Mouse (Mus musculus) leukemia stem cell, adult 10-12 weeks (primary cell): Measurements from ENCODE around the gene Klk13. TPM values are rescaled to one million over a fixed set of nuclear protein-coding genes. Genes with fewer than 3 reads are reported as not detected.

Source experiments
- polyA plus RNA-seq: library from polyadenylated mRNA; stranded (reverse); fragments of >175 nt; gene quantifications from 2 replicates; pipeline ENCODE4 v1.2.3, GENCODE M21; 2012; ENCODE audit warnings: low replicate concordance

Gene Klk13
- not detected in 2 replicates for polyA plus RNA-seq

DNA sequence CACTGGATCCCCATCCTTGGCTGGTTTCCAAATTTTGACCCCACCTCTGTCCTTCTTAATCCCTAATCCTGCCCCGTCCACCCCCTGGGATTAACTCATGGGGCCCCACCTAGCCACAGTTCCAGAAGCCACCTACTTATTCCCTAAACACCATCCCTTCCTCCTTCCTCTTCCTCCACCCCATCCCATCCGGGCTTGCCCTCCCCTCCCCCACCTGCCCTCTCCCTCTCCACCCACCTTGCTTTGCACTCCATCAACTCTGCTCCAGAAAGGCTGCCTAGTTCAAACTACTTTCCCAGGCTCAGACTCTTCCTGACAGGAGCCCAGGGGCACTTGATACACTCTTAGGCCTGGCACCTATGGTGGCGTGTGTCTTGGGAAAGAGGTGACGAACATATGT, at the start of gene Klk13:
Gene Klk13 (plus strand): TSS at position 301 of the 400 bp plus-strand sequence.

DNA sequence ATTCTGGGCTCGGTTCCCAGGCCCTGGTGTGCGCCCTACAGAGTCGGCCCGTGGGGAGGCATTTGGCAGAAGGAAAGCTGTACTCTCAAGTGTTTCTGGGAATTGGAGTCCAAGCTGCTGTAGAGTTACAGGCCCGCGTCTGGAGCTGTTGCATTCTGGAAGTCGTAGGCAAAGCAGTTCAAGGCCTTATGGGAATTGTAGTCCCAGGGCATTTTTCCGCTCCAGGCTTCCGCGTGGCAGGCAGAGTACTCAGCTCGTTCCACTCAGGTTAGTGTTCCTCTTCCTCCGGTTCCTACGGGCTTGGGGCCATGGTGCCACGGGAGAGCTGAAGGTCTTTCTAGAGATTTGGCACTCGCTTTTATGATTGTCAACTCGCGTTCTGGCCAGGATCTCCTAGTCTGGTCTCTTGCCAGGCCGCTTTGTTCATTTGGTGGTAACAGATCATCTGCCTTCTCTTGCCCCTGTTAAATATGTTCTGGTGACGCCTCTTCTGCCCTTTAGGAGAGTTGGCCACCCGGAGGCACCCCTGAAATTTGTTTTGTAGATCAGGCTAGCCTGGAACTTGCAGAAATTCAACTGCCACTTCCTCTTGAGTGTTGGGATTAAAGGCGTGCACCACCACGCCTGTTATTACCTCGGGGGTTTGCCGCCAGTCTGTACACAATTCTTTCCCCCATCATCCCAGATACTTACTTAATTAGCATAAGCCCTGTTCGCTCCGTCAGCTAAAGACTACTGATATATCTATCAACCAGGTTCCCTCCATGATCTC, 40.4 kb upstream of the Klk13 start, which contains the start of gene Ctu1:
Gene Ctu1 (plus strand): TSS at position 208 of the 772 bp plus-strand sequence.

GRCm38 (mm10) chr7:43690118-43690517, 22.2 kb upstream of the Klk13 start, which contains the start of gene Klk14:
Gene Klk14 (plus strand): TSS chr7:43690418.

GRCm38 (mm10) chr7:43768597-43768996, 56.2 kb downstream of the Klk13 start, which contains the start of gene Klk12:
Gene Klk12 (plus strand): TSS chr7:43768897.

DNA sequence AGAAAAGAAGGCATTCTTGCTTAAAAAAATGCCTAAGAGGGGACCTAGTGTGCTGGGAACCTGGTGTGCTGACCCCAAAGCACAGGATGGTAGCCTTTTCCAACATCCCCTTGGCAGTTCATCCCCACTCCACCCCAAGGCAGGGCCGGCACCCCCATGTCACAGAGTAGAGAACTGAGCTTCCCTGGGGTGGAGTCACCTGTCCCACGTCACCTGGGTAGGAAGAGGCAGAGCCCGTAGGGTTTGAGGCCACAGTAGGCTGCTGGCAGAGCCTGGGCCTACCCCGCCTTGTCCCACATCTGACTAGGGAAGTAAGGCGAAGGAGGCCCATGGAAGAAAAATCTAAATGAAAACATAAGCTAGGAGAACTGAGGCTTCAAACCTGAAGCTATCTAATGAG, 62.0 kb downstream of the Klk13 start, which contains the start of gene Klk11:
Gene Klk11 (plus strand): TSS at position 241 of the 400 bp plus-strand sequence.

Other genes starting within 250 kb of the Klk13 start
- gene Vsig10l, start 249.4 kb upstream of the Klk13 start, polyA plus RNA-seq = 2.8 and 6.4 TPM in 2 replicates
- gene Iglon5, start 222.5 kb upstream of the Klk13 start, polyA plus RNA-seq = 0.59 TPM in 1 of 2 replicates, not detected in the other
- gene 4931406B18Rik, start 206.6 kb upstream of the Klk13 start, polyA plus RNA-seq = not detected in 2 replicates
- 5.2 and 7.8 TPM in 2 replicates for gene Cd33, start 168.1 kb upstream of the Klk13 start, polyA plus RNA-seq
- gene Zfp658, start 150.3 kb upstream of the Klk13 start, polyA plus RNA-seq = 0.30 and 0.33 TPM in 2 replicates
- 0.50 TPM in 1 of 2 replicates, not detected in the other for gene Zfp719, start 133.0 kb upstream of the Klk13 start, polyA plus RNA-seq
- not detected in 2 replicates for gene Zfp819, start 105.4 kb upstream of the Klk13 start, polyA plus RNA-seq
- not detected in 2 replicates for gene Ceacam18, start 77.9 kb upstream of the Klk13 start, polyA plus RNA-seq
- gene Siglece, start 52.4 kb upstream of the Klk13 start, polyA plus RNA-seq = 1.5 and 1.6 TPM in 2 replicates
- gene Ctu1, start 40.6 kb upstream of the Klk13 start, polyA plus RNA-seq = 11.7 and 15.4 TPM in 2 replicates
- not detected in 2 replicates for gene Klk14, start 22.1 kb upstream of the Klk13 start, polyA plus RNA-seq
- not detected in 2 replicates for gene Klk12, start 56.3 kb downstream of the Klk13 start, polyA plus RNA-seq
- gene Klk11, start 62.0 kb downstream of the Klk13 start, polyA plus RNA-seq = not detected in 2 replicates
- gene Klk10, start 68.5 kb downstream of the Klk13 start, polyA plus RNA-seq = not detected in 2 replicates
- not detected in 2 replicates for gene Klk9, start 79.3 kb downstream of the Klk13 start, polyA plus RNA-seq
- gene Klk8, start 85.0 kb downstream of the Klk13 start, polyA plus RNA-seq = 2.1 and 2.4 TPM in 2 replicates
- gene Klk7, start 98.7 kb downstream of the Klk13 start, polyA plus RNA-seq = not detected in 2 replicates
- not detected in 2 replicates for gene Klk6, start 111.9 kb downstream of the Klk13 start, polyA plus RNA-seq
- not detected in 2 replicates for gene Klk5, start 129.4 kb downstream of the Klk13 start, polyA plus RNA-seq
- gene Klk4, start 168.6 kb downstream of the Klk13 start, polyA plus RNA-seq = 0.33 TPM in 1 of 2 replicates, not detected in the other
- not detected in 2 replicates for gene Klk15, start 221.2 kb downstream of the Klk13 start, polyA plus RNA-seq
- not detected in 2 replicates for gene Klk1b8, start 238.1 kb downstream of the Klk13 start, polyA plus RNA-seq